Comparison of ENCODE assay signal across 39 mouse cellular contexts in the genomic region with DNA sequence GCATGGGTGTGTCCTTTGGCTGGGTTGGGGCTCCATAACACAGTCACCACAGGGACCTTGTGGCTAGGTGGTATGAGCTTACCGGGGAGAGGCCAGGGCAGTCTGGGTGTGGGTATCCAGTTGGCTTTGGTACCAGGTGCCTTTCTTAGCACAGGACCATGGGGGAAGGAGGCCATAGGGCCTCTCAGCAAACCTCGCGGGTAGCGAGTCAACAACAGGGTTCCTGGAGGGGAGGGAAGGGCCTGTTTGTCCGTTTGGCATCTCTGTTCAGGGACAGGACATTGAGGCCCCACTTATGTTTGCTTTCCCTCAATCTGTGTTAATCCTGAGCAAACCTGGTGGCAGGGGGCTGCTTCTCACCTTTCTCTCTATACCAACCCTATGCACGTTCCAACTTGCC. TPM values are rescaled to one million over a fixed set of nuclear protein-coding genes. Genes with fewer than 3 reads are reported as not detected.
"Had no signal": no experiment of that assay in that cellular context is flagged by ENCODE, and none has a peak within 500 bp of the region (broad histone marks: within the 10 kb centered on the region; RNA-seq: fewer than 3 reads in every experiment).

No protein-coding gene starts in this region.

- H3K27ac ChIP-seq: gastrocnemius, adult 2 months; heart, embryonic 10.5 days; hindbrain, embryonic 10.5 days; hindbrain, embryonic 12.5 days; hindbrain, embryonic 14.5 days; intestine, embryonic 15.5 days; layer of hippocampus, adult 2 months; limb, embryonic 13.5 days; limb, embryonic 15.5 days; liver, embryonic 12.5 days had no signal

- DNase-seq: gastrocnemius, adult 2 months; gastrocnemius, postnatal 10 days; gastrocnemius, postnatal 25 days; heart, adult 18-20 months; heart, postnatal 10 days; heart, postnatal 4 days; kidney, adult 18-20 months; kidney, adult 8-10 months; kidney, postnatal 10 days; kidney, postnatal 25 days; kidney, postnatal 4 days; layer of hippocampus, postnatal 36 days; left cerebral cortex, postnatal 4 days had no signal

- ATAC-seq: hindbrain, embryonic 16.5 days; inflammation-experienced regulatory T-cells, adult 6 months; intestine, embryonic 15.5 days; intestine, postnatal 0 days; liver, embryonic 12.5 days had no signal

- H3K9me3 ChIP-seq: heart, embryonic 10.5 days; heart, embryonic 12.5 days; hindbrain, embryonic 10.5 days; hindbrain, embryonic 12.5 days; intestine, embryonic 15.5 days; limb, embryonic 13.5 days; limb, embryonic 15.5 days; liver, embryonic 12.5 days had no signal

- H3K4me3 ChIP-seq: gastrocnemius, adult 2 months; heart, embryonic 10.5 days; heart, embryonic 12.5 days; hindbrain, embryonic 10.5 days; hindbrain, embryonic 12.5 days; intestine, embryonic 15.5 days; layer of hippocampus, adult 2 months; limb, embryonic 13.5 days; limb, embryonic 15.5 days; liver, embryonic 12.5 days had no signal

- H3K9ac ChIP-seq: heart, embryonic 12.5 days; hindbrain, embryonic 12.5 days; hindbrain, embryonic 14.5 days; intestine, embryonic 15.5 days; limb, embryonic 13.5 days; limb, embryonic 15.5 days; liver, embryonic 12.5 days had no signal

- H3K27me3 ChIP-seq: hindbrain, embryonic 12.5 days; intestine, embryonic 15.5 days; limb, embryonic 13.5 days had no signal

- H3K4me2 ChIP-seq: heart, embryonic 12.5 days; hindbrain, embryonic 12.5 days; hindbrain, embryonic 14.5 days; intestine, embryonic 15.5 days; limb, embryonic 13.5 days; limb, embryonic 15.5 days; liver, embryonic 12.5 days had no signal

- H3K4me1 ChIP-seq: heart, embryonic 10.5 days; heart, embryonic 12.5 days; hindbrain, embryonic 12.5 days; liver, embryonic 12.5 days had no signal

- H3K36me3 ChIP-seq: heart, embryonic 10.5 days; heart, embryonic 12.5 days; hindbrain, embryonic 10.5 days; hindbrain, embryonic 12.5 days; intestine, embryonic 15.5 days; limb, embryonic 13.5 days; limb, embryonic 15.5 days; liver, embryonic 12.5 days had no signal

RNA-seq across cellular contexts. Expression of a gene that starts 15.2 kb away (rescaled TPM):
- total RNA-seq: gastrocnemius, adult 2 months; gastrocnemius, postnatal 25 days; heart, postnatal 25 days; heart, postnatal 4 days; layer of hippocampus, adult 2 months; layer of hippocampus, postnatal 14 days; layer of hippocampus, postnatal 36 days; left cerebral cortex, adult 18-20 months; left cerebral cortex, adult 8-10 months; left cerebral cortex, postnatal 10 days; left cerebral cortex, postnatal 25 days; left cerebral cortex, postnatal 4 days; liver, adult 2 months had no signal
- polyA plus RNA-seq: inflammation-experienced regulatory T-cells, adult 6 months; limb, embryonic 11.5 days; liver, adult 2 months had no signal

RNA-seq across cellular contexts. Expression of a gene that starts 34.9 kb away (rescaled TPM):
- total RNA-seq: gastrocnemius, adult 2 months; gastrocnemius, postnatal 10 days; gastrocnemius, postnatal 25 days; gastrocnemius, postnatal 4 days; granulocyte monocyte progenitor cell, adult 5-6 weeks; heart, adult 8-10 months; heart, postnatal 10 days; heart, postnatal 25 days; heart, postnatal 4 days; layer of hippocampus, adult 2 months; layer of hippocampus, postnatal 14 days; layer of hippocampus, postnatal 36 days; left cerebral cortex, adult 18-20 months; left cerebral cortex, postnatal 10 days; left cerebral cortex, postnatal 4 days; liver, adult 2 months had no signal
- polyA plus RNA-seq: heart, embryonic 10.5 days; heart, embryonic 12.5 days; hindbrain, embryonic 10.5 days; hindbrain, embryonic 12.5 days; hindbrain, embryonic 14.5 days; hindbrain, embryonic 16.5 days; inflammation-experienced regulatory T-cells, adult 6 months; intestine, embryonic 15.5 days; intestine, postnatal 0 days; kidney, embryonic 14.5 days; kidney, embryonic 16.5 days; limb, embryonic 11.5 days; limb, embryonic 13.5 days; limb, embryonic 15.5 days; liver, embryonic 12.5 days had no signal
